ENCODE assay signal across 8 mouse cellular contexts in the genomic region with DNA sequence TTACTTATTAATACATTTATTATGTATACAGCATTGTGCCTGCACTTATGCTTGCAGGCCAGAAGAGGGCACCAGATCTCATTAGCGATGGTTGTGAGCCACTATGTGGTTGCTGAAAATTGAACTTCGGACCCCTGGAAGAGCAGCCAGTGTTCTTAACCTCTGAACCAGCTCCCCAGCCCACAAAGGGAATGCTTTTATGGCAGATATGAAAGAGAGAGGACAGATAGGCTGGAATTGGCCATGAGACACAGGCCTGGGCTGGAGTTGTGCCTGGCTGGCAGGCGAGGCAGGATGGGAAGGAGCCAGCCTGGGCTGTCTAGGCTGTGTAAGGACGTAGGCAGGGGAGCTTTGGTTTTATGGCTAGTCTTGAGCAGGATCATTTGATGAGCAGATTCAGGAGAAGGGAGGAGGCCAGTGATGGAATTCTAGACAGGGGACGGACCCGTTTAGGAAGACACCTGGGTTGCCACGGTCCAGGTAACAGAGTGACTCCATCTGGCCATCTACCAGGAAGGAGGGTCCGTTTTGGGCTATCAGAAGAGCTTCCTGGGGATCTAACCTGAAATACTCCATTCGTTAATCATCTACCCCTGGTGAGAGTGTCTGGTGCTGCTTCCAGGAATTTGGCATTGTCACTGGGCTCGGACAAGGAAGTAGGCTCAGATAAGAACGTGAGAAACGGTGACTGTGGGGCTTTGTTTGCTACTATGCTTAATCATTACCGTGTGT. TPM values are rescaled to one million over a fixed set of nuclear protein-coding genes. Genes with fewer than 3 reads are reported as not detected.
DNase-seq lines count a peak whose midpoint lies in the region; ATAC-seq and TF ChIP-seq lines count a peak whose summit lies in the region.

No protein-coding gene starts in this region.

- H3K9ac ChIP-seq in heart, postnatal 0 days (replicated peaks; ENCODE audit: low read depth, low read length) = no peak overlapping the region
- H3K9ac ChIP-seq in midbrain, embryonic 16.5 days (ENCODE audit: low read depth, low read length) = no peak overlapping the region

- peak; percentile 39 for DNase-seq in 3134 (ENCODE audit: extremely low read depth, insufficient read length, low spot score)
- DNase-seq in B cell, adult 2 months = peak; percentile 71 to 72
- peak; percentile 11 to 15 for DNase-seq in cerebellum, postnatal 36 days
- no peak for DNase-seq in heart, postnatal 0 days (ENCODE audit: low spot score)
- DNase-seq in kidney, postnatal 36 days = peak; percentile 66 to 67
- DNase-seq in layer of hippocampus, postnatal 14 days (ENCODE audit: low spot score in 2 of 2) = no peak
- no peak for DNase-seq in gastrocnemius, postnatal 25 days

- 35% methylated on average over 13 of the region's 13 CpGs for WGBS in heart, postnatal 0 days
- 56% methylated on average over 13 of the region's 13 CpGs for WGBS in midbrain, embryonic 16.5 days

- peaks cover 9% of the 10 kb centered on the region for H3K4me1 ChIP-seq in heart, postnatal 0 days (ENCODE audit: control insufficient read depth, insufficient read depth)
- H3K4me1 ChIP-seq in midbrain, embryonic 16.5 days (ENCODE audit: control insufficient read depth, insufficient read depth, low read length) = peaks cover 12% of the 10 kb centered on the region

- H3K9me3 ChIP-seq in heart, postnatal 0 days (replicated peaks; ENCODE audit: control insufficient read depth, low read length) = no peaks in the 10 kb centered on the region
- H3K9me3 ChIP-seq in midbrain, embryonic 16.5 days (replicated peaks; ENCODE audit: control insufficient read depth, low read length, poor library complexity, severe bottlenecking) = no peaks in the 10 kb centered on the region

- TF ChIP-seq CTCF in heart, postnatal 0 days (IDR thresholded peaks at IDR 0.05; ENCODE audit: low read depth) = peak; percentile 67

- H3K4me3 ChIP-seq in heart, postnatal 0 days (ENCODE audit: low read depth, low read length) = peak overlapping the region; percentile 91
- H3K4me3 ChIP-seq in midbrain, embryonic 16.5 days (ENCODE audit: low read depth, low read length) = peak overlapping the region; percentile 97; the same call in 1 of the 2 replicates

- peaks cover 21% of the 10 kb centered on the region for H3K36me3 ChIP-seq in heart, postnatal 0 days (replicated peaks; ENCODE audit: control insufficient read depth, insufficient read depth, low read length)
- peaks cover 18% of the 10 kb centered on the region for H3K36me3 ChIP-seq in midbrain, embryonic 16.5 days (ENCODE audit: control insufficient read depth, insufficient read depth, low read length)

- H3K4me2 ChIP-seq in heart, postnatal 0 days (ENCODE audit: low read depth, low read length) = peak overlapping the region; percentile 84
- no peak overlapping the region; the same call in 1 of the 2 replicates for H3K4me2 ChIP-seq in midbrain, embryonic 16.5 days (ENCODE audit: low read length)

- no peaks in the 10 kb centered on the region for H3K27me3 ChIP-seq in heart, postnatal 0 days (ENCODE audit: control insufficient read depth, insufficient read depth, low read length)
- H3K27me3 ChIP-seq in midbrain, embryonic 16.5 days (ENCODE audit: control insufficient read depth, insufficient read depth, low read depth, low read length) = peaks cover 4% of the 10 kb centered on the region; the same call in 1 of the 2 replicates

- ATAC-seq in heart, postnatal 0 days (ENCODE audit: insufficient read depth, low read depth) = no peak
- ATAC-seq in midbrain, embryonic 16.5 days = no peak

- H3K27ac ChIP-seq in heart, postnatal 0 days (ENCODE audit: low read depth) = no peak overlapping the region
- H3K27ac ChIP-seq in midbrain, embryonic 16.5 days (ENCODE audit: low read length) = no peak overlapping the region

- no peak for TF ChIP-seq EP300 in heart, postnatal 0 days (IDR thresholded peaks at IDR 0.05; ENCODE audit: low read depth)

RNA-seq across cellular contexts. Expression of a gene that starts 1.0 kb away (rescaled TPM):
- total RNA-seq in heart, postnatal 0 days (2014; rRNA removed; ENCODE audit: low replicate concordance) = 5.2 and 5.8 TPM in 2 replicates
- 0.94 and 1.1 TPM in 2 replicates for polyA plus RNA-seq in heart, postnatal 0 days (2015; fragmentation: Nextera tagmentation; extraction: Ambion mirVana)
- polyA plus RNA-seq in midbrain, embryonic 16.5 days (2015; fragmentation: Nextera tagmentation; extraction: Ambion mirVana) = 2.7 and 3.2 TPM in 2 replicates
- total RNA-seq in layer of hippocampus, postnatal 14 days (2021) = 1 to 10 TPM; 9.1 to 9.5 TPM
- 1 to 10 TPM; 4.8 to 5.3 TPM for total RNA-seq in gastrocnemius, postnatal 25 days (2021)

RNA-seq across cellular contexts. Expression of a gene that starts 13.2 kb away (rescaled TPM):
- total RNA-seq in heart, postnatal 0 days (2014; rRNA removed; ENCODE audit: low replicate concordance) = 13.6 and 20.6 TPM in 2 replicates
- polyA plus RNA-seq in heart, postnatal 0 days (2015; fragmentation: Nextera tagmentation; extraction: Ambion mirVana) = 9.9 and 11.2 TPM in 2 replicates
- 1.1 and 1.7 TPM in 2 replicates for polyA plus RNA-seq in midbrain, embryonic 16.5 days (2015; fragmentation: Nextera tagmentation; extraction: Ambion mirVana)
- total RNA-seq in layer of hippocampus, postnatal 14 days (2021) = 1 to 10 TPM; 1.6 TPM
- under 1 TPM; 0.20 to 0.62 TPM for total RNA-seq in gastrocnemius, postnatal 25 days (2021)

RNA-seq across cellular contexts. Expression of a gene that starts 14.0 kb away (rescaled TPM):
- total RNA-seq in heart, postnatal 0 days (2014; rRNA removed; ENCODE audit: low replicate concordance) = not detected in 2 replicates
- 0.23 and 0.25 TPM in 2 replicates for polyA plus RNA-seq in heart, postnatal 0 days (2015; fragmentation: Nextera tagmentation; extraction: Ambion mirVana)
- 0.34 and 1.2 TPM in 2 replicates for polyA plus RNA-seq in midbrain, embryonic 16.5 days (2015; fragmentation: Nextera tagmentation; extraction: Ambion mirVana)
- total RNA-seq in layer of hippocampus, postnatal 14 days (2021) = 1 to 10 TPM; 5.2 to 6.3 TPM
- total RNA-seq in gastrocnemius, postnatal 25 days (2021) = not detected

RNA-seq across cellular contexts. Expression of a gene that starts 21.2 kb away (rescaled TPM):
- total RNA-seq in heart, postnatal 0 days (2014; rRNA removed; ENCODE audit: low replicate concordance) = not detected in 2 replicates
- polyA plus RNA-seq in heart, postnatal 0 days (2015; fragmentation: Nextera tagmentation; extraction: Ambion mirVana) = not detected in 2 replicates
- not detected in 2 replicates for polyA plus RNA-seq in midbrain, embryonic 16.5 days (2015; fragmentation: Nextera tagmentation; extraction: Ambion mirVana)
- under 1 TPM; 0.09 to 0.24 TPM for total RNA-seq in layer of hippocampus, postnatal 14 days (2021)
- under 1 TPM; 0.05 to 0.08 TPM for total RNA-seq in gastrocnemius, postnatal 25 days (2021)

RNA-seq across cellular contexts. Expression of a gene that starts 21.3 kb away (rescaled TPM):
- total RNA-seq in heart, postnatal 0 days (2014; rRNA removed; ENCODE audit: low replicate concordance) = not detected in 2 replicates
- polyA plus RNA-seq in heart, postnatal 0 days (2015; fragmentation: Nextera tagmentation; extraction: Ambion mirVana) = 0.22 TPM in 1 of 2 replicates, not detected in the other
- 0.25 TPM in 1 of 2 replicates, not detected in the other for polyA plus RNA-seq in midbrain, embryonic 16.5 days (2015; fragmentation: Nextera tagmentation; extraction: Ambion mirVana)
- total RNA-seq in layer of hippocampus, postnatal 14 days (2021) = under 1 TPM; 0.25 to 0.76 TPM
- not detected for total RNA-seq in gastrocnemius, postnatal 25 days (2021)

Comparison
In these comparisons a context has a peak if more than half of its experiments do, and no peak if none do; other contexts are left out.
1. DNase-seq: peak in 3134 (single experiment), B cell, adult 2 months (2 of 2), cerebellum, postnatal 36 days (2 of 2) and kidney, postnatal 36 days (2 of 2); none in heart, postnatal 0 days (single experiment), layer of hippocampus, postnatal 14 days (0 of 2) and gastrocnemius, postnatal 25 days (single experiment).